Mouse (Mus musculus): ENCODE measurements around the gene Nr4a1. TPM values are rescaled to one million over a fixed set of nuclear protein-coding genes. Genes with fewer than 3 reads are reported as not detected.

The Nr4a1 gene
- polyA plus RNA-seq, 1 experiment from 2014 or later: 0.68 TPM

DNA sequence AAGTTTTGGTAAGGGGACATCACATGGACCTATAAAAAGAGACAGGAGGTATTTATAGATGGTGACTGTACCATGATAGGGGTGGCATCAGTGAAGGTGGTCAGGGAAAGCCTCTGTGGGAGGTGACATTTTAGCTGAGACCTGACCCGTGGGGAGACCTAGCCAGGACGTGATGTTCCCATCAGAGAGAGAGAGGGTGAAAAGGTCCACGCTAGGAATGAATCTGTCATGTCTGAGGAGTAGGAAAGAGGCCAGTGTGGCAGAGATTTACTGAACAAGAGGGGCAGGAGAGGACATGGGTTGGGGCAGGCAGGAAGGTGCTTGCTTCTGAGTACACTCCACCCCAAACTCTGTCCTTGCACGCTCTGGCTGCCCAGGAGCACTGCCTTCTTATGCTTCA lies 49.8 kb downstream of the Nr4a1 start:
- Histone ChIP-seq H3K27me3 (no peaks in the 10 kb centered on the region), H3K9ac (no peak overlapping the region), H3K27ac (replicated peaks) (no peak overlapping the region), H3K4me1 (replicated peaks) (peaks cover 10% of the 10 kb centered on the region; the same call in 1 of the 2 replicates), H3K4me2 (no peak overlapping the region), H3K4me3 (replicated peaks) (no peak overlapping the region), H3K9me3 (replicated peaks) (no peaks in the 10 kb centered on the region), H3K36me3 (replicated peaks) (no peaks in the 10 kb centered on the region)
- 57% methylated on average over 4 of the region's 4 CpGs for whole genome bisulfite sequencing (ENCODE audit: insufficient replicate concordance)
- no peak for ATAC-seq (ENCODE audit: insufficient read depth)

DNA sequence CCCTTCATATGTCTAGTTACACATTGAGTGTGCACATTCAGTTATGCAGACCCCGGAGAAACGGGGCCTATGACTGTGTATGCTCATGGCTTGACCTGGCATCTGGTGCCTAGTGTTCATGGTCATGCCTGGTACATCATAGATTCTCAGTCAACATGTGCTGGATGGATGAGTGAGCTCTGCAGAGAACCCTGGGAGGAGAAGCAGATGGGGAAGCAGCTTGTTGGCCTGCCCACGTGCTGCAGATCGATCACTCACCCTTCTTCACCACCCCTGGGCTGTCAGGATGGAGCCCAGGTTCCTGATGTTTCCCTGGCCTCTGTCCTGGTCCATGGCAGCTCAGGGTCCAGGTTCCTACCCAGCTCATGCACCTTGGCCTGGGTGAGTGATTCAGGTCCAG lies 52.4 kb downstream of the Nr4a1 start:
- H3K4me3 ChIP-seq (replicated peaks): no peak overlapping the region
- no peaks in the 10 kb centered on the region for H3K9me3 ChIP-seq (replicated peaks)
- no peak for ATAC-seq (ENCODE audit: insufficient read depth)
- H3K27ac ChIP-seq (replicated peaks): no peak overlapping the region
- H3K27me3 ChIP-seq: no peaks in the 10 kb centered on the region
- H3K4me2 ChIP-seq: no peak overlapping the region
- WGBS (ENCODE audit: insufficient replicate concordance): 60% methylated on average over 4 of the region's 4 CpGs
- no peaks in the 10 kb centered on the region for H3K4me1 ChIP-seq (replicated peaks)
- no peaks in the 10 kb centered on the region for H3K36me3 ChIP-seq (replicated peaks)
- H3K9ac ChIP-seq: no peak overlapping the region

DNA sequence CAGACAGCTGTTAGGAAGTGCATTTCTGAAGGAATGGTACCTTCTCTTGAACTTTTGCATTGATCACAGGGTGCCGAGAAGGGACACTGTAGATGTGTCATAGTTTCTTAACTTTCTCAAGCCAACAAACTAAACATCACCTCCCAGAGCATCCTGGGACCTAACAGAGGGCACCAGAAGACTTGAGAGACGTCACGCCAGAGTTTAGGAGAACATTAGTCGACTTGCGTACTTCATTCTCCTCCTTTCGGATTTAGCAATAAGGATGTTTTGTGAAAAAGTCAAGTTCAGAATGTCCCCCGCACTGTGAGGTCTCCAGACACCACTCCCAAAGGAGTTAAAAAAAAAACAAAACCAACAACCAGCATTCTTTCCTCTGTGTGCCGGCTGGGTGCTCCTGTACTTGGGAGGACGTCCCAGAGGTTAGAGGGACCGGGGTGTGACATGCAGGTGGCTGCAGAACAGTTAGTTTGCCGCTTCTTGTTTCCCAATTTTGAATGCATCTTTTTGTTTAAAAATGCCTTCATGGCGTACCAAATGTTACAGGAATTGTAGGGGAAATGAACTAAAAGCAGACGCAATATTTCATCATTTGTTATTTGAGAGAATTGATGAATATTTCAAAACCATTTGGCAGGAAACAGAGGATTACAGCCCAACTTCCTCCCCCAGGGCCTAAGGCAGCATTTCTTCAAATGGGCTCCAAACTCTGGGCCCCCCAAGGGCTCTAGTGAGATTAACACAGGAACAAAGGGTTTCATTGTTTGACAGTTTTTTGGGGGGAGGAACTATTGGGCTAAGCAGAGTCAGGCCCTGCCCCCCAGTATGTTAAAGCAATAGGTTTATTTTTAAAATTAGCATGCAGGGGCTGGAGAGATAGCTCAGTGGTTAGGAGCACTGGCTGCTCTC lies 54.6 kb downstream of the Nr4a1 start:
- Histone ChIP-seq H3K36me3 (replicated peaks) (no peaks in the 10 kb centered on the region), H3K4me2 (no peak overlapping the region), H3K4me3 (replicated peaks) (no peak overlapping the region), H3K9me3 (replicated peaks) (no peaks in the 10 kb centered on the region), H3K27ac (replicated peaks) (no peak overlapping the region), H3K4me1 (replicated peaks) (no peaks in the 10 kb centered on the region), H3K9ac (no peak overlapping the region), H3K27me3 (no peaks in the 10 kb centered on the region)
- 55% methylated on average over 13 of the region's 13 CpGs for WGBS (ENCODE audit: insufficient replicate concordance)
- ATAC-seq (ENCODE audit: insufficient read depth): no peak

DNA sequence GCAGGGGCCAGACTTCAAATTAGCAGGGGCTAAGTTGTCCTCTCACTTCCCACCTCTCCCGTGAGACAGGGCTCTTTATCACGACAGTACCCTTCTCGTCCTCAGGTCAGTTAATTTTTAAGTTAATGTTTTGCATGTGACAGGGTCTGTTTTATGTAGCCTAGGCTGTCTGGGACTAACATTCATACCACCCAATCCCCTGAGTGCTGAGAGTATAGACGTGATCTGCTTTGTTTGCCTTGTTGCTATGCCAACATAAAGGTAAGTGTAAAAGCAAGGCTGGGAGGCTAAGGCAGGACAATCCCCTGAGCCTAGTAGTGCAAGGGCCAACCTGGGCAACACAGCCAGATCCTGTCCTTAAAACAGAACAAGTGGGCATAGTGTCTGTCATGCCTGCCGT lies 55.4 kb downstream of the Nr4a1 start:
- no peaks in the 10 kb centered on the region for H3K36me3 ChIP-seq (replicated peaks)
- no peak overlapping the region for H3K4me2 ChIP-seq
- no peak overlapping the region for H3K27ac ChIP-seq (replicated peaks)
- H3K4me3 ChIP-seq (replicated peaks): no peak overlapping the region
- no peaks in the 10 kb centered on the region for H3K27me3 ChIP-seq
- H3K9me3 ChIP-seq (replicated peaks): no peaks in the 10 kb centered on the region
- no peak for ATAC-seq (ENCODE audit: insufficient read depth)
- H3K9ac ChIP-seq: no peak overlapping the region
- 32% methylated on average over 5 of the region's 5 CpGs for WGBS (ENCODE audit: insufficient replicate concordance)
- no peaks in the 10 kb centered on the region for H3K4me1 ChIP-seq (replicated peaks)

DNA sequence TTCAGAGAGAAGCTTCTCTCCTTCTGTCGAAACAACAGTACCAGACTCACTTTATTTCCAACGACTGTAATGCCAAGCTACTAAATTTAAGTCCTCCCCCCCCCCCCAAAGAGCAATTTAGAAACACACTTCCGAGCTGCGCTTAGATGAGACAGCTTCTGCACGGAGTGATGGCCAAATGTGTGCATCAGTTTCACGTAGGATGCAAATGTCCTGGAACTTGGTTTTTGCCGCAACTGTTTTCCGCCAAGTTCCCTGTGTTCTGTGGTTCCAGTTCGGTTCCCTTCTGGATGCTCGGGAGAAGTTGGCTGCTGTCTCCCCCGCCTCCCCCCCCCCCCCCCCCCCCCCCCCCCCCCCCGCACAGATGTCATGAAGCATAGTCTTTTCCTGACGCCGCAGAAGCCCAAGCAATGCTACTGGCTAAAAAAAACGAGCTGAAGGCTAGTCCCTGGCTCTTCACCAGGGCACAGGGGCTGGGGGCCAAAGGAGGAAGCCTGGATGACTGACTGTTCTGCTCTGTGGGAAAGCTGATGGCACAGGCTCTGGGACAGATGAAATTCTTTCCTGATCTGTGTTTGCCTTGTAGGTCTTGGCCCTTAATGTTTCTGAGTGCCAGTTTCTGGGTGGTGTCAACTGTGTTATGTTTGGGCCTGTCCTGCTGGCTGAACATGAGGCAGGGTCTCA lies 57.2 kb downstream of the Nr4a1 start:
- Histone ChIP-seq H3K4me1 (replicated peaks) (peaks cover 3% of the 10 kb centered on the region; the same call in 1 of the 2 replicates), H3K4me3 (replicated peaks) (no peak overlapping the region), H3K27me3 (no peaks in the 10 kb centered on the region), H3K9ac (no peak overlapping the region), H3K9me3 (replicated peaks) (no peaks in the 10 kb centered on the region), H3K27ac (replicated peaks) (no peak overlapping the region), H3K36me3 (replicated peaks) (no peaks in the 10 kb centered on the region), H3K4me2 (no peak overlapping the region)
- WGBS (ENCODE audit: insufficient replicate concordance): 50% methylated on average over 13 of the region's 15 CpGs
- ATAC-seq (ENCODE audit: insufficient read depth): no peak

DNA sequence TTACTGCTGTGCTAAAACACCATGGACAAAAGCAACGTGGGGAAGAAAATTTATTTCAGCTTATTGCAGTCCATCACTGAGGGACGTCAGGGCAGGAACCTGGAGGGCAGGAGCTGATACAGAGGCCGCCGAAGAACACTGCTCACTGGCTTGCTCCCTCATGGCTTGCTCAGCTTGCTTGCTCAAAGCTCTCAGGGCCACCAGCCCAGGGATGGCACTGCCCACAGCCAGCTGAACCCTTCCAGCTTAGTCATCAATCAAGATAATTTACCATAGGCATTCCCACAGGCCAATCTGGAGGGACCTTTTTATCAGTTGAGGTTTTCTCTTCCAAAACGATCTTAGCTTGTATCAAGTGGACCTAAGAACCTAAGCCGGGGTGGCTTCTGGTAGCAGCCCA lies 57.9 kb downstream of the Nr4a1 start:
- no peak overlapping the region for H3K4me3 ChIP-seq (replicated peaks)
- ATAC-seq (ENCODE audit: insufficient read depth): no peak
- no peak overlapping the region for H3K4me2 ChIP-seq
- H3K27ac ChIP-seq (replicated peaks): no peak overlapping the region
- H3K9me3 ChIP-seq (replicated peaks): no peaks in the 10 kb centered on the region
- 50% methylated on average over 6 of the region's 6 CpGs for whole genome bisulfite sequencing (ENCODE audit: insufficient replicate concordance)
- H3K4me1 ChIP-seq (replicated peaks): peaks cover 7% of the 10 kb centered on the region; the same call in 1 of the 2 replicates
- no peak overlapping the region for H3K9ac ChIP-seq
- H3K27me3 ChIP-seq: peaks cover 7% of the 10 kb centered on the region; the same call in 1 of the 2 replicates
- H3K36me3 ChIP-seq (replicated peaks): no peaks in the 10 kb centered on the region

DNA sequence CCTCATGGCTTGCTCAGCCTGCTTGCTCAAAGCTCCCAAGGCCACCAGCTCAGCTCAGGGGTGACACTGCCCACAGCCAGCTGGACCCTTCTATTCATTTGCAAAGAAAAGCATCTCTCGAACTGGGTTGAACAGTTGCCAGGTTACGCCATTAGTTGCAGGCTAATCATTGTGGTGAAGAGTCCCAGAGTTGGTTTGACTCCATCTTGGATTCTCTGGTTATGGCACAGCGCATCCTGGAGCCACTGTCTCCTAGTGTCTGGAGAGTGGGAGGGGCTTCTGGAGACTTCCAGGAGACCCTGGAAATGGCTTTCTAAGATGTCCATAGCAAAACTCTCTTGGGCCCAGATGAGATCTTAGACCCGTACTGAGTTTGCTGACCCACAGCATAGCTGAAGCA lies 61.3 kb downstream of the Nr4a1 start:
- H3K4me2 ChIP-seq: no peak overlapping the region
- no peaks in the 10 kb centered on the region for H3K9me3 ChIP-seq (replicated peaks)
- WGBS (ENCODE audit: insufficient replicate concordance): 69% methylated on average over 4 of the region's 4 CpGs
- H3K4me3 ChIP-seq (replicated peaks): no peak overlapping the region
- H3K27ac ChIP-seq (replicated peaks): no peak overlapping the region
- H3K27me3 ChIP-seq: peaks cover 12% of the 10 kb centered on the region; the same call in 1 of the 2 replicates
- peaks cover 27% of the 10 kb centered on the region for H3K4me1 ChIP-seq (replicated peaks)
- H3K36me3 ChIP-seq (replicated peaks): no peaks in the 10 kb centered on the region
- ATAC-seq (ENCODE audit: insufficient read depth): no peak
- no peak overlapping the region for H3K9ac ChIP-seq

DNA sequence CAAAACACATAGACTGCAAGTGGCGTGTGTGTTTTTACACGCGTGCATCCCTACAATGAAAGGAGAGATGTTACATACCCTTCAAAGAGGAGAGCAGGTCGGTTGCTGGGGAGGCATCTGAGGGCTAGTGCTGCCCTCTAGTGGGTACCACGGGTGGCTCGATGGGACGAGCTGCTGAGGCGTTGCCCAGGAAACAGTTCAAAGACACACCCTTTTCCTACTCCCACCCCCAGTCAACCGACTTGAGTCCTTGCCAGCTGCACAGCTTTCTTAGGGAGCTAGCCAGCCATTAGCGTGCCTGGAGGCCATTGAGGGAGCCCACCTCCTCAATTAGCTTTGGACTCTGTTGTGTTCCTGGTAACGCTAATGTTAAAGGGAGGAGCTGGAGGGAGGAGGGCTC lies 61.8 kb downstream of the Nr4a1 start:
- Histone ChIP-seq H3K9me3 (replicated peaks) (no peaks in the 10 kb centered on the region), H3K27me3 (peaks cover 12% of the 10 kb centered on the region; the same call in 1 of the 2 replicates), H3K4me2 (peak overlapping the region; percentile 45), H3K27ac (replicated peaks) (no peak overlapping the region), H3K36me3 (replicated peaks) (no peaks in the 10 kb centered on the region), H3K4me1 (replicated peaks) (peaks cover 31% of the 10 kb centered on the region), H3K4me3 (replicated peaks) (peak overlapping the region; percentile 33), H3K9ac (no peak overlapping the region)
- peak; percentile 45 for ATAC-seq (ENCODE audit: insufficient read depth)
- 1% methylated on average over 11 of the region's 11 CpGs for WGBS (ENCODE audit: insufficient replicate concordance)

DNA sequence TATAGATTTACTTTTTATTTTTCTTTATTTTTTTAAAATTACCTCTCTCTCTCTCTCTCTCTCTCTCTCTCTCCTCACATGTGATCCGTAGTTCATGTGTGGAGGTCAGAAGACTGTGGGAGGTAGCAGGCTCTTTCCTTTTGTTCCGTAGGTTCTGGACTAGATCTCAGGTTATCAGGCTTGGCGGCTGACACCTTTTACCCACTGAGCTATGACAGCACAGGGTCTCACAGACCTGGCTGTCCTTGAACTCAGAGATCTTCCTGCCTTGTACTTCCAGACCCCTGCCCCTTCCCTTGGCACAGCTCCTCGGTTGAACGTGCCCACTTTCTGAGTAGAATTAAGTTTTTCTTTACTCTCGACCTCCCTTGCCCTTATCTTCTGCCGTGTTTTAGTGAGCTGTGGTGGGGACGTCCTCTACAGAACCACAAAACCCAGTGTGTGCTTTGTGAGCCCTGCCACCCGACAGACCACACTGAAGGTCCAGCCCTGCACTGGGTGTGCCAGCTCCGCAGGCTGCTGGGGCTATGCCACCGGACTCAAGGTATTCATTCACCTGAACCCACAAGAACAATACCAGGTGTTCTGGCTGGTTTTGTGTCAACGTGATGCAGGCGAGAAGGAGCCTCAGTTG lies 62.3 kb downstream of the Nr4a1 start:
- Histone ChIP-seq H3K4me2 (peak overlapping the region; percentile 45), H3K4me3 (replicated peaks) (peak overlapping the region; percentile 33), H3K9ac (0 out of 2 replicates have a peak overlapping the region, but pooled peaks have one; percentile 15), H3K27ac (replicated peaks) (0 out of 2 replicates have a peak overlapping the region, but pooled peaks have one; percentile 51), H3K9me3 (replicated peaks) (no peaks in the 10 kb centered on the region), H3K4me1 (replicated peaks) (peaks cover 31% of the 10 kb centered on the region), H3K27me3 (peaks cover 12% of the 10 kb centered on the region; the same call in 1 of the 2 replicates), H3K36me3 (replicated peaks) (no peaks in the 10 kb centered on the region)
- ATAC-seq (ENCODE audit: insufficient read depth): no peak
- 16% methylated on average over 13 of the region's 13 CpGs for WGBS (ENCODE audit: insufficient replicate concordance)

DNA sequence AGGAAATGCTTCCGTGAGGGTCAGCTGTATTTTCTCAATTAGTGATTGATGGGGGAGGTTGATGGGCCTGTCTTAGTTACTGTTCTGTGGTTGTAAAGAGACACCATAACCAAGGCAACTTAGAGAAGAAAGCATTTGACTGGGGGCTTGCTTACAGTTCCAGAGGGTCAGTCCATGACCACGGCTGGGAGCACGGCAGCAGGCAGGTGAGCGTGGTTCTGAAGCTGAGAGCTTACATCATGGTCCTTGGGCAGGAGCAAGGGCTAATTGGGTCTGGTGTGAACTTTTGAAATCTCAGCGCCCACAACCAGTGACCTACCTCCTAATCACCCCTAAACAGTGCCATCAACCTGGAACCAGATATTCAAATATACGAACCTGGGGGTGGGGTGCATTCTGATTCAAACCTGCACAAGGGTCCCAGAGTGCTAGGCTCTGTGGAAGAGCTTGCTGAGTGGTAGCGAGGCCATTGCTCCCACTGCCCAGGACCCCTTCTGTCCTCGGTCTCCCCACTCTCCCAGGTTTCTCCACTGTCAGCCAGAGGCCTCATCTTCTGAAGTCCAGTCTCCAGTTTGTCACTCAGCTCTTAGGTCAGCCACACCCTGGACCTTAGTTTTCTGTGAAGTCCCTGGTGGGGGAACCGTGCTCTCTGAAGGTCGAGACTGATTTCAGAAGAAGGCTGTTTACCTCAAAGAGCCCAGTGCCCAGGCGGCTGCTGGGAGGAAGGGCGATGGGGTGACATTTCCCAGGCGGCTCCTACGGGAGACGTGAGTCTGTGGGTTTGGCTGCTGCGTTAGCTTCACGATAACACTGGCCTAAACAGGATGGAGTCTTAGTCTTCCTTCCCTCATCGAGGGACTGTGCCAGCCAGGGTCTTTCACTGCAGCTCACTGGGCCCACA lies 63.1 kb downstream of the Nr4a1 start:
- no peak for ATAC-seq (ENCODE audit: insufficient read depth)
- Histone ChIP-seq H3K36me3 (replicated peaks) (no peaks in the 10 kb centered on the region), H3K4me3 (replicated peaks) (peak overlapping the region; percentile 33), H3K27ac (replicated peaks) (peak overlapping the region; percentile 51), H3K4me2 (peak overlapping the region; percentile 45), H3K9ac (no peak overlapping the region), H3K4me1 (replicated peaks) (peaks cover 31% of the 10 kb centered on the region), H3K9me3 (replicated peaks) (no peaks in the 10 kb centered on the region), H3K27me3 (peaks cover 12% of the 10 kb centered on the region; the same call in 1 of the 2 replicates)
- 22% methylated on average over 18 of the region's 18 CpGs for WGBS (ENCODE audit: insufficient replicate concordance)

Measured in liver, embryonic 15.5 days (tissue).